In genomic region chrX:42067791-42068200, GRCm38 (mm10) we compare ENCODE assay signal across 8 mouse cellular contexts. TPM values are rescaled to one million over a fixed set of nuclear protein-coding genes. Genes with fewer than 3 reads are reported as not detected.
DNase-seq lines count a peak whose midpoint lies in the region; ATAC-seq lines count a peak whose summit lies in the region.

No protein-coding gene starts in this region.

- H3K4me3 ChIP-seq in hindbrain, embryonic 14.5 days (replicated peaks; ENCODE audit: low read length): peak overlapping the region; percentile 44
- H3K4me3 ChIP-seq in macrophage (ENCODE audit: inconsistent target): peak overlapping the region; percentile 26; the same call in 1 of the 2 replicates

- no peaks in the 10 kb centered on the region for H3K36me3 ChIP-seq in hindbrain, embryonic 14.5 days (replicated peaks; ENCODE audit: control insufficient read depth, insufficient read depth)
- no peaks in the 10 kb centered on the region for H3K36me3 ChIP-seq in macrophage (ENCODE audit: inconsistent target)

- 29% methylated on average over 26 of the region's 27 CpGs for WGBS in hindbrain, embryonic 14.5 days
- 19% methylated on average over 15 of the region's 27 CpGs for WGBS in macrophage (ENCODE audit: missing documents)

- peak; percentile 57 for DNase-seq in T-cell, adult 2 months (ENCODE audit: low spot score)
- DNase-seq in cerebellum, adult 9-11 months: peak; percentile 80
- DNase-seq in frontal cortex, adult 2 months (ENCODE audit: extremely low spot score in 1 of 2, low spot score in 1 of 2): peak; percentile 7 to 65
- DNase-seq in hindbrain, embryonic 14.5 days (ENCODE audit: low spot score): peak; percentile 66
- peak; percentile 46 for DNase-seq in left cerebral cortex, adult 11 months (ENCODE audit: low spot score)
- DNase-seq in right cerebral cortex, postnatal 14 days: peak; percentile 54
- peak; percentile 64 to 71 for DNase-seq in urinary bladder, postnatal 4 days (ENCODE audit: low spot score in 2 of 2)

- peak overlapping the region; percentile 92 for H3K27ac ChIP-seq in hindbrain, embryonic 14.5 days
- H3K27ac ChIP-seq in macrophage: peak overlapping the region; percentile 80

- 0 out of 2 replicates have a peak, but pooled peaks cover 10% of the 10 kb centered on the region for H3K4me1 ChIP-seq in hindbrain, embryonic 14.5 days (replicated peaks; ENCODE audit: control insufficient read depth, insufficient read depth, low read length)

- ATAC-seq in hindbrain, embryonic 14.5 days (ENCODE audit: low FRiP score): peak; percentile 82

- peaks cover 32% of the 10 kb centered on the region for H3K79me2 ChIP-seq in macrophage (ENCODE audit: inconsistent target)

- peak overlapping the region; percentile 49 for H3K4me2 ChIP-seq in hindbrain, embryonic 14.5 days (replicated peaks)

- H3K9ac ChIP-seq in hindbrain, embryonic 14.5 days: peak overlapping the region; percentile 65

- H3K9me3 ChIP-seq in hindbrain, embryonic 14.5 days (ENCODE audit: control insufficient read depth, low read length): no peaks in the 10 kb centered on the region

- no peaks in the 10 kb centered on the region for H3K27me3 ChIP-seq in hindbrain, embryonic 14.5 days (ENCODE audit: control insufficient read depth, insufficient read depth, low read length)

RNA-seq across cellular contexts. Expression of gene Xiap, which starts 8.3 kb away (rescaled TPM):
- polyA plus RNA-seq in frontal cortex, adult 2 months (2012; rRNA removed): 40.8 and 44.3 TPM in 2 replicates
- polyA plus RNA-seq in hindbrain, embryonic 14.5 days (2014; fragmentation: Nextera tagmentation; extraction: Ambion mirVana): 14.7 and 16.1 TPM in 2 replicates
- 100 to 1,000 TPM; 101 to 244 (median 156) TPM for total RNA-seq in macrophage (2018; cell fraction: chromatin; rRNA removed)
- total RNA-seq in macrophage (2018; cell fraction: cytosol; rRNA removed): 10 to 100 TPM; 39.4 to 64.8 (median 53.8) TPM
- total RNA-seq in macrophage (2018; cell fraction: nucleus; rRNA removed): 100 to 1,000 TPM; 105 to 262 (median 132) TPM
- polyA plus RNA-seq in macrophage (2018): 34.2 to 43.8 TPM (median 34.9 TPM) in 3 replicates

Comparison
In these comparisons a context has a peak if more than half of its experiments do, and no peak if none do; other contexts are left out.
1. Peak in every context shown above with its lines: DNase-seq, ATAC-seq, H3K4me3 ChIP-seq and H3K27ac ChIP-seq.